Mouse (Mus musculus) hindbrain, postnatal 0 days (tissue): ENCODE measurements at regions not wholly inside any gene's neighbourhood (a gene's known extent, or its start where the extent isn't known, plus 50 kb on each side); places are given as distances from the start of the nearest gene placed in this dataset.

Experiments
- ATAC-seq: fragments of 200-750 bp; cut with Nextera tagmentation; 2 replicates; pipeline ENCODE4 v1.8.0; 2017; ENCODE audit warnings: mild to moderate bottlenecking, moderate TSS enrichment, moderate library complexity
- DNase-seq: peaks from one replicate; pipeline ENCODE4 v3.0.0-alpha.2; 2015; ENCODE audit warnings: low spot score
- H3K27ac ChIP-seq: fragments of 300-500 bp; sonication (generic); 2 replicates; pipeline ENCODE4 v1.5.1; 2014; ENCODE audit warnings: mild to moderate bottlenecking
- H3K27me3 ChIP-seq: fragments of 300-500 bp; sonication (generic); 2 replicates; pipeline ENCODE4 v1.6.1; 2014; ENCODE audit warnings: low read length, mixed read lengths; ENCODE audit not compliant: insufficient read depth
- H3K36me3 ChIP-seq: fragments of 300-500 bp; sonication (generic); 2 replicates; pipeline ENCODE4 v1.6.1; 2014; ENCODE audit warnings: low read length, mixed read lengths; ENCODE audit not compliant: insufficient read depth
- H3K4me1 ChIP-seq: fragments of 300-500 bp; sonication (generic); 2 replicates; pipeline ENCODE4 v1.6.1; 2014; ENCODE audit warnings: antibody characterized with exemption, low read length, mixed read lengths; ENCODE audit not compliant: insufficient read depth
- H3K4me2 ChIP-seq: fragments of 300-500 bp; sonication (generic); 2 replicates; pipeline ENCODE4 v1.6.1; 2014; ENCODE audit warnings: low read depth, mild to moderate bottlenecking, low read length, moderate library complexity, mixed read lengths
- H3K4me3 ChIP-seq: fragments of 300-500 bp; sonication (generic); 2 replicates; pipeline ENCODE4 v1.5.1; 2014; ENCODE audit warnings: low read length
- H3K9ac ChIP-seq: fragments of 300-500 bp; sonication (generic); replicated peaks from 2 replicates; pipeline ENCODE4 v1.6.1; 2014; ENCODE audit warnings: mild to moderate bottlenecking, low read length, moderate library complexity, mixed read lengths
- H3K9me3 ChIP-seq: fragments of 300-500 bp; sonication (generic); 2 replicates; pipeline ENCODE4 v1.6.1; 2016; ENCODE audit warnings: low read length, mixed read lengths
- CTCF ChIP-seq: IDR thresholded peaks from 2 replicates; pipeline ENCODE4 v1.5.1; 2016; ENCODE audit warnings: antibody characterized with exemption, control low read depth, low read depth
- WGBS: fragments of 180-500 bp; shearing (Covaris S2); extraction: QIAGEN DNeasy Blood & Tissue Kit; methylation state at CpG from one replicate; pipeline ENCODE4 v1.1.7; 2014; 5-methylcytosine and 5-hydroxymethylcytosine counted together

DNA sequence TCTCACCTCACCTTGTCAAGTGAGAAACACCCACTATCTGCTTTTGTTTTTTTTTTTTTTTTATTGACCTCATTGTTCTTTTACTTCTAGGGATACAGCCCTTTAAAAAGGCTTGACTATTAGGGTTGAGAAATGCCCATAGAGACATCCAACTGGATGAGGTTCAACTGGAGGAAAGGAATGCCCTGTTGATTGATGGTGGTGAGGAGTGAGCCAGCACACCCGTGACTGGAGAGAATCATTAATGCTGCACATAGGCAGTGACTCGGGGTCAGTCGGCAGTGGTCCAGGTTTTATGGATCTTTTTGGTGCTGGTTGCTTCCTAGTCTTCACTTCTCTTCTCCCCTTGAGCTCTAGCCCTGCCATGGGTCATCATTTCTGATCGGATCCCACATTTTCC is 82.9 kb upstream of the Cryz start:
- H3K9ac ChIP-seq, result no peak overlapping the region
- H3K9me3 ChIP-seq, result no peaks in the 10 kb centered on the region
- no peaks in the 10 kb centered on the region for H3K36me3 ChIP-seq
- H3K4me2 ChIP-seq, result no peak overlapping the region
- WGBS, result 76% methylated on average over 4 of the region's 4 CpGs
- no peaks in the 10 kb centered on the region for H3K4me1 ChIP-seq
- DNase-seq, result no peak
- no peak for ATAC-seq
- no peak overlapping the region for H3K27ac ChIP-seq
- TF ChIP-seq CTCF, result no peak
- H3K4me3 ChIP-seq, result no peak overlapping the region
- no peaks in the 10 kb centered on the region for H3K27me3 ChIP-seq

DNA sequence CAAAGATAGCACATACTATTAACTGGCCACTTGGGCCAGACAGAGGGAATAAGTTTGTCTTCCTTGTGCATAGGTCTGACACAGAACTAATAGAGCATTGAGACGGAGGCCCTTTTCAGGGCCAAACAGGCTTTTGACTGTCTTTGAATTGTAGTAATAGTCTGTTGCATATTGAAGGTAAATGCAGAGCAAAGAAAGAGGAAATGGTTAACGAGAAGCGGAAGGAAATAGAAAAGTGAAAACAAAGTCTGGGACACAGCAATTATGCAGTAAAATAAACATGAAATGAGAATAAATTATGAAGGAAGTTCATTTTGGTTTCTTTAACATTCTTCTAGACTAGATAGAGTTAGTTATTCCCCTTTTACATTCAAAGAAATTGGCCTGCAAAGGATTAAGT is 86.4 kb upstream of the Cryz start:
- WGBS, result 88% methylated on average over 3 of the region's 3 CpGs
- Histone ChIP-seq H3K27ac (no peak overlapping the region), H3K9ac (no peak overlapping the region), H3K9me3 (no peaks in the 10 kb centered on the region), H3K4me1 (no peaks in the 10 kb centered on the region), H3K27me3 (no peaks in the 10 kb centered on the region), H3K36me3 (no peaks in the 10 kb centered on the region), H3K4me2 (no peak overlapping the region), H3K4me3 (no peak overlapping the region)
- ATAC-seq (no peak), DNase-seq (no peak)
- no peak for TF ChIP-seq CTCF

DNA sequence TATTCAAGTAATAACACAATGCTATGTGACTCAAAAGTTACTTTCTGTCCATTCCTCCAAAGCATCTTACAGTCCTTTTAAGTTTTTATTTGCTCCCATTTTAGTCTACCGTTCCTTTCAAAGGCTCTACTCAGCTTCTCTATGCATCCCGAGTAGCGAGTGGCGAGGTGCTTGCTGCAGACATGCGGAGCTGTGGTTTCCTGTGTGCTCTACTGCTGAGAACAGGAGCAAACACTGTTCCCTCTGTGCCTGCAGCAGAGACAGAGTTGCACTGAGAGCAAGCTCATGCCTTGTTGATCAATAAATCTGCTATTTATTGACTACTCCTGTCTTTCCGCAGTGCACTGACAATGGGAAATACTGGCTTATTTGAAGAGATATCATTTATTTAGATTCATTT is 87.1 kb upstream of the Cryz start:
- H3K36me3 ChIP-seq, result no peaks in the 10 kb centered on the region
- H3K9ac ChIP-seq, result no peak overlapping the region
- H3K4me2 ChIP-seq, result no peak overlapping the region
- H3K27ac ChIP-seq, result no peak overlapping the region
- no peak for TF ChIP-seq CTCF
- WGBS, result 77% methylated on average over 6 of the region's 6 CpGs
- H3K4me1 ChIP-seq, result no peaks in the 10 kb centered on the region
- DNase-seq (no peak), ATAC-seq (no peak)
- no peak overlapping the region for H3K4me3 ChIP-seq
- no peaks in the 10 kb centered on the region for H3K27me3 ChIP-seq
- H3K9me3 ChIP-seq, result no peaks in the 10 kb centered on the region

DNA sequence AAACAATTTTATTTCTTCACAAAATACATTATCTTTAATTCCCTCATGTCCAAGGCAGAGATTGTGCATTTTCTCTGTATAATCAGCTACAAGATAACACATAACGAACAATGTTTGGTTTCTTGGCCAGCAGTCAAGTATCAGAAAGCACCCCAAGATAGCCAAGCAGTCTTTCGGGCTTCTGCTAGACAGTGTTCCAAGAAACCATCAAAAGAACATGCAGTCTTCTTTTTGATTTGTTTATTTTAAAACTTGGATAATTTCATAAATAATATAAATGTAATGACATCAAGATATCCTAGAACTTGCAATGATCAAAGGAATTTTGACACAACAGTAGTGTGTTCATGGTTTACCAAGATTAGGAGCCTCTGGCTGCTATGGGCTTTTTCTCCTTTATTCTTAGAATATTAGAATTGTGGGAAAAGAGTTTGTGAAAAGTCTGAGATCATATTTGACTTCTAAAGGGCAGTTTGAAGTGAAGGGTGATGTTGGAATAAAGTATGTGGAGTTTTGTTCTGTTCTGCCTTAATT is 103.1 kb upstream of the Cryz start:
- WGBS, result 68% methylated on average over 2 of the region's 2 CpGs
- Histone ChIP-seq H3K36me3 (no peaks in the 10 kb centered on the region), H3K4me3 (no peak overlapping the region), H3K9me3 (no peaks in the 10 kb centered on the region), H3K27ac (no peak overlapping the region), H3K4me2 (no peak overlapping the region), H3K9ac (no peak overlapping the region), H3K4me1 (no peaks in the 10 kb centered on the region), H3K27me3 (no peaks in the 10 kb centered on the region)
- no peak for TF ChIP-seq CTCF
- no peak for DNase-seq
- no peak for ATAC-seq

DNA sequence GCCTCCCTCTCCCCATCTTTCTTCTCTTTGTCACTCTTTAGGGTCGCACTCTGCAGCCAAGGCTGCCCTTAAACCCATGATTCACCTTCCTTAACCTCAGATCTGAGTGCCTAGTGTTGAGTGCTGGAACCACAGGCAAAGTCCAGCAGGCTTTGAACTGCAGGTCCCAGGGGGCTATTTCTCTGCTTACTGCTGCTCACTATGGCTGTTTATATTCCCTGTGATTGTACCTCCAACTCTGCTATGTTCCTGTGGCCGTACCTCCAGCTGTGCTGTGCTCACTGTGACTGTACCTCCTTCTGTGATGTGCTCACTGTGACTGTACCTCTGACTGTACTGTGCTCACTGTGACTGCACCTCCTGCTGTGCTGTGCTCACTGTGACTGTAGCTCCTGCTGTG is 124.1 kb upstream of the Cryz start:
- H3K9me3 ChIP-seq, result no peaks in the 10 kb centered on the region
- no peak overlapping the region for H3K4me2 ChIP-seq
- H3K27ac ChIP-seq, result no peak overlapping the region
- H3K4me1 ChIP-seq, result peaks cover 2% of the 10 kb centered on the region; the same call in 1 of the 2 replicates
- no peaks in the 10 kb centered on the region for H3K36me3 ChIP-seq
- TF ChIP-seq CTCF, result no peak
- peak; percentile 8 for DNase-seq
- H3K27me3 ChIP-seq, result no peaks in the 10 kb centered on the region
- ATAC-seq, result no peak
- whole genome bisulfite sequencing, result 67% methylated on average over 2 of the region's 2 CpGs
- H3K4me3 ChIP-seq, result no peak overlapping the region
- no peak overlapping the region for H3K9ac ChIP-seq

DNA sequence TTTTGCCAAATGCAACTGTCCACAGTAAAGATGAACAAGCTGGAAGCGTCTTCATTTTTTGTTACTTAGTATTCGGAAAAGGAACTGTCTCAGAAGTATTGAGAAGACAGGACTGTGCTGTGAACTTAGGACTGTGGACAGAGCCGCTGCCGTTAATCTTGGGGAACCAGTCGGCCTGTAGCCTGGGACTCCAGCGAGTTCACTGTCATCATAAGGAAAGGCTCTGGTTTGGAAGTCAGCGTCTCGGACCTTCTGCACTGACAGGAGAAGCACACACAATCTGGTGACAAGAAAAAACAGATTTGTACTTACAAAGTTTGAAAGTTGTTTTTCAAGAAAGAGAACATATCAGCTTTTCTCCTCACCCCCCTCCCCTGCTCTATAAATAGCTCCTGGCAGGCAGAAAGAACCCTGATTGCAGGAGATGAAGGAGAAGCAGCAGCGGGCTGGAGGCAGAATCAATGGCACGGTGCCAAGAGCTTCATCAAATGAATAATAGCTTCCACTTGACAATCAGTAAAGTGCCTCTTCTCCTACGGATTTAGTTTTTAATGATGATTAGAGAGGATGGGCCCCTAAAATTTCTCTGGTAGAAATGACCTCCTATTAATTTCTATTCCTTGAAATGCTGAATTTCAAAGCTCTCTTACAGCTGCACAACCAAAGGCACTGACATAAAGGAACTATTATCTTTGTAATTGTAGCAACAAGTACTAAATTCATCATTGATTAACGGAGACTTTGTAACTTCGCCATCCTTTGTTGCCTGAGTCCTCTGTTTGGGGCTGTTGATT is 128.7 kb upstream of the Cryz start:
- no peak overlapping the region for H3K4me3 ChIP-seq
- H3K4me1 ChIP-seq, result peaks cover 3% of the 10 kb centered on the region; the same call in 1 of the 2 replicates
- H3K9me3 ChIP-seq, result no peaks in the 10 kb centered on the region
- DNase-seq (peak; percentile 75), ATAC-seq (no peak)
- no peak overlapping the region for H3K27ac ChIP-seq
- no peaks in the 10 kb centered on the region for H3K27me3 ChIP-seq
- H3K9ac ChIP-seq, result no peak overlapping the region
- WGBS, result 17% methylated on average over 13 of the region's 13 CpGs
- TF ChIP-seq CTCF, result no peak
- H3K4me2 ChIP-seq, result peak overlapping the region; percentile 37
- H3K36me3 ChIP-seq, result no peaks in the 10 kb centered on the region

DNA sequence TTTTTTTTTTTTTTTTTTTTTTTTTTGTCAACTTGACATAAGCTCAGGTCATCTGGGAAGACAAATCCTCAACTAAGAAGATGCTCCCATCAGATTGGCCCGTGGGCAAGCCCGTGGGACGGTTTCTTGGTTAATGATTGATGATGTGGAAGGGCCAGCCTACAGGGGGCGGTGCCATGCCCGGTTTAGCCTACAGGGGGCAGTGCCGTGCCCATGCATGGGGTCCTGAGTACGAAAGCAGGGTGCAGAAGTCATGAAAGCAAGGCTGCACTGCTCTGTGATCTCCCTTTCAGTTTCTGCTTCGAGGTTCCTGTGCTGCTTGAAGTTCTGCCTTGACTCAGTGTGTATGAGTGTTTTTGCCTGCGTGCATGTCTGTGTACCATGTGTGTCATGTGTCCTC is 127.7 kb upstream of the Lhx8 start:
- no peak for ATAC-seq
- DNase-seq, result no peak
- TF ChIP-seq CTCF, result peak; percentile 21; the same call in 1 of the 2 replicates
- Histone ChIP-seq H3K27ac (no peak overlapping the region), H3K9me3 (no peaks in the 10 kb centered on the region), H3K4me1 (no peaks in the 10 kb centered on the region), H3K4me2 (no peak overlapping the region), H3K9ac (no peak overlapping the region), H3K27me3 (no peaks in the 10 kb centered on the region), H3K36me3 (no peaks in the 10 kb centered on the region), H3K4me3 (no peak overlapping the region)
- WGBS, result 79% methylated on average over 9 of the region's 9 CpGs
